Mouse (Mus musculus): ENCODE data around the gene Scyl1. TPM values are rescaled to one million over a fixed set of nuclear protein-coding genes. Genes with fewer than 3 reads are reported as not detected.

Scyl1 gene
- polyA plus RNA-seq, 1 experiment from 2014 or later: 21.1 TPM

GRCm38 (mm10) chr19:5802011-5802786, 31.0 kb upstream of the Scyl1 start:
- Histone ChIP-seq H3K27ac (replicated peaks) (peak overlapping the region; percentile 99), H3K4me3 (replicated peaks) (peak overlapping the region; percentile 84), H3K36me3 (replicated peaks) (peaks cover 36% of the 10 kb centered on the region), H3K4me1 (replicated peaks) (peaks cover 51% of the 10 kb centered on the region), H3K4me2 (peak overlapping the region; percentile 93), H3K9me3 (replicated peaks) (no peaks in the 10 kb centered on the region), H3K9ac (peak overlapping the region; percentile 96), H3K27me3 (no peaks in the 10 kb centered on the region)
- ATAC-seq (ENCODE audit: insufficient read depth): no peak
- WGBS (ENCODE audit: insufficient replicate concordance): under 1% methylated on average over 25 of the region's 25 CpGs

DNA sequence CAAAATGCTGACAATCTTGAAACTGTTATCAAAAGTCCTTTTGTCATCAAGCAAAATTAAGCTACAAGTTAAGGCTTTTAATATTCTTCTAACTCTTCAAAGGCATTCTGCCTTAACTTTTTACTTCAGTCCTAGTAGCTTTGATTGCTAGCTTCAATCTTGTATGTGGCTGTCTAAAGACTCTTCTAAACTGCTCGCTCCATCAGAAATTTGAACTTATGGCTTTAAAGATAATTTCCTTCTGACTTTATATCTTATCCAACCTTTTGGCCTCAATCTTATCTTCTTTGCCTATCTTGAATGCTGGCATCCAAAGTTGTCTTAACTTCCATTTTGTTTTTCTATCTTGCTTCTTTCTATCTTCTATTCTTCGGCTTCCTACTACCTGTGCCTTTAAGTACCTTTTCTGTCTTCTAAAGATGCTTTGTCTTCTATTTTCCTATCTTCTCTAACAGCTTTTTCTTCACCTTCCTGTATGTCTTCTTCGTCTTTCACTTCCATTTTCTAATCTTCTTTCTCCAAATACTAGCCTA, 30.3 kb upstream of the Scyl1 start:
- Histone ChIP-seq H3K27ac (replicated peaks) (peak overlapping the region; percentile 99), H3K36me3 (replicated peaks) (peaks cover 43% of the 10 kb centered on the region), H3K4me1 (replicated peaks) (peaks cover 51% of the 10 kb centered on the region), H3K4me3 (replicated peaks) (peak overlapping the region; percentile 84), H3K4me2 (peak overlapping the region; percentile 77), H3K9me3 (replicated peaks) (no peaks in the 10 kb centered on the region), H3K27me3 (no peaks in the 10 kb centered on the region), H3K9ac (peak overlapping the region; percentile 96)
- no peak for ATAC-seq (ENCODE audit: insufficient read depth)
- 2% methylated on average over 3 of the region's 3 CpGs for WGBS (ENCODE audit: insufficient replicate concordance)

DNA sequence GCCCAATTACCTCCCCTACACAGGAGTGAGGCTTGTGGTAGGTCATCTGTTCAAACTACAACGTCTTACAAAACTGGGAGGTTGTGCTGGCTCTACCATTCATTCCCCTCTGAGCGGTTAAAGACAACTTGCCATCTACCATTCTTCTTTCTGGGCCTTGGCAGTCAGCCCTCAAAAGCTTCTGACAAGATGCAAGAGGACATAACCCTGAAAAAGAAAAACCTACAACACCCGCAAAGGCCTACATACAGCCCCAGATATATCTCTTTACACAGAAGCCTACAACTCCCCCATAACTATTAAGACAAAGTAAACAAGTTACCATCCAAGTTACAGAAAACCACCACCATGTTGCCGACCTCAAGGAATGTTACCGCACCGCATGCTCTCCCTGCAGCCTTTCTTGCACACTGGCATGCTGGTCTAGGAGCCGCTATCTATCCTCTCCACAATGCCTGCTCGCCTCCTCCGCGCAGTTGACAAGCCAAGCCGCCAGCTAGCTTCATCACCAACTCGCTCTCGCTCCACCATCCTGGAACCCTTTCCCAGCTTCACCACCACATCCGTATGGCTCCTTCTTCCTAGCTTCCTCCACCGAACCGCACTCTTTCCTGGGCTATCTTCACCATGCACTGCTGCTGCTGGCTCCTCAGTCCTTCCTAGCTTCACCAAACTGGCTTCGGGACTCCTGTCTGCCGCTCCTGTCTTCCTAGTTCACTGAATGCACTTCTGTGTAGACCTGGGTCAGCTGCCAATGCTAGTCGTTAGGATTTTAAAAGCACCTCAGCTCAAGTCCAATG, 29.6 kb upstream of the Scyl1 start:
- peak overlapping the region; percentile 96 for H3K9ac ChIP-seq
- peak overlapping the region; percentile 84 for H3K4me3 ChIP-seq (replicated peaks)
- H3K9me3 ChIP-seq (replicated peaks): no peaks in the 10 kb centered on the region
- H3K4me1 ChIP-seq (replicated peaks): peaks cover 51% of the 10 kb centered on the region
- WGBS (ENCODE audit: insufficient replicate concordance): under 1% methylated on average over 19 of the region's 19 CpGs
- H3K27ac ChIP-seq (replicated peaks): peak overlapping the region; percentile 99
- H3K36me3 ChIP-seq (replicated peaks): peaks cover 50% of the 10 kb centered on the region
- H3K27me3 ChIP-seq: no peaks in the 10 kb centered on the region
- peak overlapping the region; percentile 77 for H3K4me2 ChIP-seq
- ATAC-seq (ENCODE audit: insufficient read depth): no peak

GRCm38 (mm10) chr19:5800350-5800631, 29.1 kb upstream of the Scyl1 start:
- H3K4me2 ChIP-seq: peak overlapping the region; percentile 77
- H3K27ac ChIP-seq (replicated peaks): peak overlapping the region; percentile 99
- WGBS (ENCODE audit: insufficient replicate concordance): 0% methylated on average over 2 of the region's 2 CpGs
- H3K36me3 ChIP-seq (replicated peaks): peaks cover 55% of the 10 kb centered on the region
- H3K4me1 ChIP-seq (replicated peaks): peaks cover 51% of the 10 kb centered on the region
- no peaks in the 10 kb centered on the region for H3K9me3 ChIP-seq (replicated peaks)
- no peaks in the 10 kb centered on the region for H3K27me3 ChIP-seq
- ATAC-seq (ENCODE audit: insufficient read depth): no peak
- H3K4me3 ChIP-seq (replicated peaks): peak overlapping the region; percentile 84
- H3K9ac ChIP-seq: peak overlapping the region; percentile 96

- no peak for ATAC-seq (ENCODE audit: insufficient read depth)
- WGBS (ENCODE audit: insufficient replicate concordance): 0% methylated on average over 10 of the region's 10 CpGs
- no peaks in the 10 kb centered on the region for H3K27me3 ChIP-seq
- H3K4me2 ChIP-seq: peak overlapping the region; percentile 77
- H3K4me3 ChIP-seq (replicated peaks): peak overlapping the region; percentile 84
- H3K27ac ChIP-seq (replicated peaks): peak overlapping the region; percentile 99
- peaks cover 61% of the 10 kb centered on the region for H3K36me3 ChIP-seq (replicated peaks)
- H3K9me3 ChIP-seq (replicated peaks): no peaks in the 10 kb centered on the region
- H3K9ac ChIP-seq: peak overlapping the region; percentile 96
- peaks cover 51% of the 10 kb centered on the region for H3K4me1 ChIP-seq (replicated peaks)
Observed at GRCm38 (mm10) chr19:5799566-5800349, 28.5 kb upstream of the Scyl1 start.

DNA sequence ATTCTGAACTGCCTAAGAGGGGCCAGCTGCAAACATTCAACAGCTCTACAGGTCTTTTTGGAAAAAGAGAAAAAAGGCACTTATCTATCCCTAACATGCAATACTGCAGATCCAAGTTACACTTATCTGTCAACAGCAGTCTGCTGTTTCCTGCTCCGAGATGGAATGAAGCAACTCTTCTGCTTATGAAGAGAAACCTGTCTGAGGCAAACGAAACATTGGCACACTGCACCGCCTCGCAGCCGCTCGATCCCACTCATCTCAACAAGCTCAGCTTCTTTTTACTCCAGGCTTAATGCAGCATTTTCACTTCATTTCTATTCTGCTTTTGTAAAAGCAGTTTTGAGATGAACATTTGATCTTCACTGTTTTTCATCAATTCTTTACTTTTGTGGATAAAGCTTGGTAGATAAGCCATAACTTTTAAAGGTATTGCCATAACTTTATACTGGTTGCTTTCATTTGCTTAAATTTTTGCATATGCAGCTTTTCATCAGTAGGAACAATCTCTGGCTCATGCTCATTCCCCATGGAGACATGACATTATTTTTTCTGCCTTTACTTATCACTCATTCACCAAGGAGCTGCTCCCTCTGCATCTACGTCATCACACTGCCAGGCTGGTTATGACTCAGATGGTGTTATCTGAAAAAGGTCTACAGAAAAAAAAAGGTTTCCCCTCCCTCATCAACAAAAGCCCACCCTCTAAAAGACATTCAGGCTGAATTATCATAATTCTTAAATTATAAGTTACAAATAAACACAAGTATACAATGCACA, 27.7 kb upstream of the Scyl1 start:
- peak; percentile 29 for ATAC-seq (ENCODE audit: insufficient read depth)
- H3K36me3 ChIP-seq (replicated peaks): peaks cover 62% of the 10 kb centered on the region
- peak overlapping the region; percentile 77 for H3K4me2 ChIP-seq
- H3K4me3 ChIP-seq (replicated peaks): peak overlapping the region; percentile 84
- under 1% methylated on average over 7 of the region's 7 CpGs for WGBS (ENCODE audit: insufficient replicate concordance)
- no peaks in the 10 kb centered on the region for H3K9me3 ChIP-seq (replicated peaks)
- no peaks in the 10 kb centered on the region for H3K27me3 ChIP-seq
- peak overlapping the region; percentile 93 for H3K27ac ChIP-seq (replicated peaks)
- H3K9ac ChIP-seq: peak overlapping the region; percentile 65
- H3K4me1 ChIP-seq (replicated peaks): peaks cover 50% of the 10 kb centered on the region

DNA sequence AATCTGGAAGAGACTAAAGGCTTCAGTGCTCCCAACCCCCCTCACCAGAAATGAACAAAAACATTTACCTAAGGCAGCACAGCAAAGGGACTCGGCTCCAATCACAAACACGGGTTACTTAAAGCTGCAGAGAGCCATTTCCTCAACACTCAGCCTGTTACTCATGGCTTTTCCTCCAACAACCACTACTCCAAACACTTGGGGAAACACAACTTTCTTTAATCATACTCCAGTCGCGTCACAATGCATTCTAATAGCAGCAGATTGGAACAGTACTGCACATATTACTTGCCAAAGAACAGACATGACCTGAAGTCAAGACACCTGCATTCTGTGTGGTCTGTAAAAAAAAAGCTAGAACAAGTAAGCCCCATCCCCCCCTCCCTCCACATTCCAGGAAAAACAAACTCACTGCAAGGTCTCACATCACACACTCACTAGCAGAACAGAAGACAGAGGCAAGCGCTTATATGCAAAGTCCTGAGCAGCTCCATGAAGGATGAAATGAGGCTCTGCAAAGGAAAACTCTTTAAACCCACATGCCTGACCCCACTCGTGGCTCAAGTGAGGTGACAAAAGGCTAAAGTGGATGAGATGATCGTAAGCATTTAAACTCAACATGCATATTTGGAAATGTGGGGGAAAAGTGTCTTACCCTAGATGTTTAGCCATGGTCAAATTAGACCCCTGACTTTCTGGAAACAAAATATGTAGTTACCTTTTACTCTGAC, 26.3 kb upstream of the Scyl1 start:
- Histone ChIP-seq H3K4me3 (replicated peaks) (peak overlapping the region; percentile 84), H3K27me3 (no peaks in the 10 kb centered on the region), H3K4me2 (peak overlapping the region; percentile 77), H3K36me3 (replicated peaks) (peaks cover 62% of the 10 kb centered on the region), H3K9me3 (replicated peaks) (no peaks in the 10 kb centered on the region), H3K9ac (peak overlapping the region; percentile 49), H3K4me1 (replicated peaks) (peaks cover 54% of the 10 kb centered on the region), H3K27ac (replicated peaks) (peak overlapping the region; percentile 93)
- 29% methylated on average over 7 of the region's 7 CpGs for WGBS (ENCODE audit: insufficient replicate concordance)
- ATAC-seq (ENCODE audit: insufficient read depth): no peak

DNA sequence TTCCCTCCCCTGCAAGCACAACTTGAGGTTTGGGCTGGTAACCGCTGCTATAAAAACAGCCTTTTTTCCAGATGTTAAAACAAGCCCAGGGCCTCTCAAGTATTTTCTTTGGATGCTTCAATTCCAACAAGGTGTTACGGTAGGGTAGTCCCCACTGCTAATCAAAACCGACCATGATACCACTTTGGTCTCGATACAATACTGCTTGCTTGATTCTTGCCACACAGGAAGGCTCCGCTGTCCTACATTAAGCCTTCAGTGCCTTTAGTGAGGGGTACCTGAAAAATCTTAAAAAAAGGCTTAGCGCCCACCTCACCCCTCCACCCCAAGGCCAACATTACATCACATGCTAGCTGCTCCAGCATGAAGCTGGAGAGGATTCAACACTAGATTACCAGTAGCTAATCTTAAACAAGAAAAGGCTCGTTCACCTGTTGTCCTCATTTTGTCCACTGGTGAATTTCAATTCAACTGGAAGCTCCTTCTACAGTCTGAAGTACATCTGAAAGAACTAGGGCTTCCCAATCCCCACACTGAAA, 25.4 kb upstream of the Scyl1 start:
- no peaks in the 10 kb centered on the region for H3K27me3 ChIP-seq
- H3K9ac ChIP-seq: peak overlapping the region; percentile 49; the same call in 1 of the 2 replicates
- peak overlapping the region; percentile 93 for H3K27ac ChIP-seq (replicated peaks)
- no peaks in the 10 kb centered on the region for H3K9me3 ChIP-seq (replicated peaks)
- peaks cover 62% of the 10 kb centered on the region for H3K36me3 ChIP-seq (replicated peaks)
- WGBS (ENCODE audit: insufficient replicate concordance): 79% methylated on average over 7 of the region's 7 CpGs
- peak overlapping the region; percentile 77 for H3K4me2 ChIP-seq
- H3K4me3 ChIP-seq (replicated peaks): peak overlapping the region; percentile 84
- ATAC-seq (ENCODE audit: insufficient read depth): no peak
- peaks cover 55% of the 10 kb centered on the region for H3K4me1 ChIP-seq (replicated peaks)

DNA sequence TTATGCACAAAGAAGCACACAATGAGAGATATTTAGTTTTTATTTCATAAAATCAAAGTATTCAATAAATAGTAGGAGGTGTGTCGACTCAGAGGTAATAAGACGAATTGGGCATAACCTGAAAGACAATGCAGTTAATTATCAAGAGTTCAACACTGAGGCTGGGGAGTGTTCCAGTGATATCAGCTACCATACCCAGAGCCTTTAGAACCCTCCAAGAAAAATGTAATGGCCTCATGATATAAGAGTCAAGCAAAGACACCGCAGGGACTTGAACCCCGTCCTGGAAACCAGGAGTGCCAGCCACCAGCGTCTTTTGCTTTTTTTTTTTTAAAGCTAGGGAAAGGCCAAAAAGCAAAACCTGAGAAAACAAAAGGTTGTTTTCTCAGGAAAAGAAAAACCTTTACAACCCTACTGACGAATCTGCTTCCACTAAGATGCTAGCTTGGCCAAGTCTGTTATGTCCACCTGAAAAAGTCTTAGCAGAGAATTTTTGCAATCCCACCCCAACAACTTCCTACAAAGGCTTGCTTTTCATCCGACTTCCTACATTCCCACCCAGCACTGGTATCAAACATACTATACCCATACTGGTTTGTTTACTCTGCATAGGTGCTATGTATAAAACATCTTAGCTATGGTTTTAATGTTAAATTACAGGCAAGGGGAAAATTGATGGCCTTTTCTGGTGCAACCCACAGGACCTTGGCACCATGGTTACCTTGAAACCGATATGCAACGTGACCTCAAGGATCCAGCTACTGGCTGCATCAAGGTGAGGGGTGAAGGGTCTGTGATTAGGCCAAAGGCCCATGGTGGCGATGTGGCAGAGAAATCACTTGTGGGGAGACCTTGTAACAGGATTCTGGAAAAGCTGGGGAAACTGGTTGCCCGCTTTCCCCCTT, 24.7 kb upstream of the Scyl1 start:
- H3K9me3 ChIP-seq (replicated peaks): no peaks in the 10 kb centered on the region
- ATAC-seq (ENCODE audit: insufficient read depth): no peak
- peak overlapping the region; percentile 93 for H3K27ac ChIP-seq (replicated peaks)
- no peak overlapping the region for H3K9ac ChIP-seq
- H3K36me3 ChIP-seq (replicated peaks): peaks cover 59% of the 10 kb centered on the region
- H3K4me3 ChIP-seq (replicated peaks): peak overlapping the region; percentile 84
- H3K27me3 ChIP-seq: no peaks in the 10 kb centered on the region
- peak overlapping the region; percentile 77 for H3K4me2 ChIP-seq
- 68% methylated on average over 11 of the region's 11 CpGs for WGBS (ENCODE audit: insufficient replicate concordance)
- H3K4me1 ChIP-seq (replicated peaks): peaks cover 55% of the 10 kb centered on the region

Measured in liver, embryonic 15.5 days (tissue).